Mouse (Mus musculus) embryo, embryonic 10 days (tissue): Measurements from ENCODE around the gene Vmn2r76.
"Not testable (repeated sequence)": the region's sequence is repeated elsewhere in the genome, so short reads cannot be mapped to it uniquely, and the experiment has no call there.

Experiments used
- DNase-seq: peaks from one replicate; pipeline ENCODE4 v3.0.0-alpha.2; 2015; ENCODE audit warnings: low spot score

The Vmn2r76 gene

GRCm38 (mm10) chr7:86246208-86246607 lies at the start of gene Vmn2r76:
TSS of gene Vmn2r76 (minus strand) at chr7:86246308.
- DNase-seq: no peak

DNA sequence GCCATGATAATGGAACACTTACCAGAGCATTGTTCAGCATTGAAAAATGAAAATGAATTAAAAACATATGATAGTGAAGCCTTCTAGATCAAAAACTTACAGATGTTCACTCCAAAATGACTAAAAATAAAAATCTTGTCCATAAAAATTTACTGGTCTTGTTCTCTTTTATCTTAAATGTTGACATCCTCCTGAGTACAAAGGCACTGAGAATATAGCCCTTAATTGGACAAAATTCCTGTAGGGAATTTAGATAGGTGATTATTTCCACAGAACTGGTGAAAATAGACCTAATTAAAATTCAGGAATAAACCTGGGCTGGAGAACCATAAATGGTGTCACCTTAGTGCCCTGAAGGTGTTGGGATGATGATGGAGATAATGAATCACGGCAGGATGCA lies 31.0 kb upstream of the Vmn2r76 start, which contains the start of gene Olfr310:
Olfr310 (minus strand) TSS at position 101 of the 400 bp plus-strand sequence.
- no peak for DNase-seq

DNA sequence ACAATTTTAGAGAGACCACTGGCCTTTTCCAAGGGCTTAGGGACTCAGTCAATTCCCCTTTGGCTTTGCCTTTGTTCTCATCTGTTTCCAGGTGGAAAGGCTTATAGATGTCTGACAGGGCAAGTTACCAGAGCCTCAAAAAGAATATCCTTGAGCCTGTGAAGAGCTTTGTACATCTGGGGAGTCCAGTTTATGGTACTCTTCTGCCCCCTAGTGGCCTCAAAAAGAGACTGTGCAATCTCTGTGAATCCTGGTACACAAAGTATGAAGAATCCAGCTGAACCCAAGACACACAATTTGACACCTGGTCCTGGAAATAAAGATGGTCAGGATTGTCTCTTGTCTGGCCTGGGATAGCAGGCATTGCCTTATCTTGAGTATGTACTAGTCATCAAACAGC lies 34.8 kb downstream of the Vmn2r76 start:
- DNase-seq: peak; percentile 58

DNA sequence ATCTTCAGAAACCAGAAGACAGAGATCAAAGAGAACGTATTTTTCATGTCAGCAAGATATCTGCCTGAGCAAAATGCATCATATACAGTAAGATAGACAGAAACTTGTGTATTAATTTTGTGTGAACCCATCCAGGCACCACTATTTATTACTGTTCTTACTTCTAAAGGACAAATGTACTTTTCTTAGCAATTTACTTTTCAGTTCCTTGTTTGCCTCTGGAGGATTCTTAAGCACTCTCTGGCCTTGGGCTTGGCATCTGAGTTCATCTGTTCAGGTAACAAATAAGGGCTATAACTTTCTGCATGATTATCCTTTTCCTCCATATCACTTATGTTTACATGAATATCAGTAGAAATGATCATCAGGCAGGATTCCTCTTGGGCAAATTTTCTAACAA lies 74.4 kb downstream of the Vmn2r76 start, which contains the start of gene Vmn2r75:
Vmn2r75 (minus strand) TSS at position 101 of the 400 bp plus-strand sequence.
- DNase-seq: not testable (repeated sequence)
